Mouse (Mus musculus): Measurements from ENCODE around the gene Tti1.

- TF ChIP-seq POLR2A (IDR thresholded peaks at IDR 0.05; ENCODE audit: low read depth, low read length) (no peak), CTCF (IDR thresholded peaks at IDR 0.05; ENCODE audit: borderline replicate concordance, insufficient read depth, low read length) (no peak)
Observed at GRCm38 (mm10) chr2:158012608-158013007, 15.6 kb downstream of the Tti1 start.

Data from embryonic fibroblast, embryonic 13.5 days (primary cell).